Mouse (Mus musculus) kidney, embryonic 15.5 days (tissue): ENCODE measurements at regions not wholly inside any gene's neighbourhood (a gene's known extent, or its start where the extent isn't known, plus 50 kb on each side); places are given as distances from the start of the nearest gene placed in this dataset.

ENCODE experiments used
- ATAC-seq: fragments of 200-750 bp; cut with Nextera tagmentation; replicated peaks from 2 replicates; pipeline ENCODE4 v1.8.0; 2017; ENCODE audit warnings: moderate TSS enrichment; ENCODE audit not compliant: low FRiP score
- H3K27ac ChIP-seq: fragments of 300-500 bp; sonication (generic); 2 replicates; pipeline ENCODE4 v1.5.1; 2015; ENCODE audit warnings: mild to moderate bottlenecking, inconsistent platforms
- H3K27me3 ChIP-seq: fragments of 300-500 bp; sonication (generic); 2 replicates; pipeline ENCODE4 v1.6.1; 2015; ENCODE audit warnings: inconsistent platforms
- H3K36me3 ChIP-seq: fragments of 300-500 bp; sonication (generic); 2 replicates; pipeline ENCODE4 v1.6.1; 2015; ENCODE audit warnings: inconsistent platforms
- H3K4me1 ChIP-seq: fragments of 300-500 bp; sonication (generic); 2 replicates; pipeline ENCODE4 v1.6.1; 2015; ENCODE audit warnings: inconsistent platforms
- H3K4me2 ChIP-seq: fragments of 300-500 bp; sonication (generic); 2 replicates; pipeline ENCODE4 v1.6.1; 2015; ENCODE audit warnings: moderate library complexity, mild to moderate bottlenecking, inconsistent platforms
- H3K4me3 ChIP-seq: fragments of 300-500 bp; sonication (generic); replicated peaks from 2 replicates; pipeline ENCODE4 v1.5.1; 2015; ENCODE audit warnings: mild to moderate bottlenecking, inconsistent platforms
- H3K9ac ChIP-seq: fragments of 300-500 bp; sonication (generic); 2 replicates; pipeline ENCODE4 v1.6.1; 2015; ENCODE audit warnings: mild to moderate bottlenecking, inconsistent platforms
- H3K9me3 ChIP-seq: fragments of 300-500 bp; sonication (generic); replicated peaks from 2 replicates; pipeline ENCODE4 v1.6.1; 2016; ENCODE audit warnings: inconsistent platforms
- WGBS: fragments of 180-500 bp; shearing (Covaris S2); methylation state at CpG from one replicate; pipeline ENCODE4 v1.1.7; 2015; ENCODE audit warnings: mixed read lengths; 5-methylcytosine and 5-hydroxymethylcytosine counted together

- no peak overlapping the region for H3K4me2 ChIP-seq
- no peak overlapping the region for H3K27ac ChIP-seq
- H3K4me3 ChIP-seq, result no peak overlapping the region
- H3K9me3 ChIP-seq, result no peaks in the 10 kb centered on the region
- no peak for ATAC-seq
- H3K4me1 ChIP-seq, result no peaks in the 10 kb centered on the region
- H3K9ac ChIP-seq, result no peak overlapping the region
- H3K27me3 ChIP-seq, result no peaks in the 10 kb centered on the region
- 81% methylated on average over 4 of the region's 4 CpGs for WGBS
- no peaks in the 10 kb centered on the region for H3K36me3 ChIP-seq
These were observed 1456.0 kb downstream of the Efnb2 start for GRCm38 (mm10) chr8:7205086-7205485.

- H3K9ac ChIP-seq, result no peak overlapping the region
- H3K9me3 ChIP-seq, result no peaks in the 10 kb centered on the region
- no peaks in the 10 kb centered on the region for H3K4me1 ChIP-seq
- H3K36me3 ChIP-seq, result no peaks in the 10 kb centered on the region
- no peak for ATAC-seq
- no peak overlapping the region for H3K27ac ChIP-seq
- H3K4me3 ChIP-seq, result no peak overlapping the region
- no peaks in the 10 kb centered on the region for H3K27me3 ChIP-seq
- no peak overlapping the region for H3K4me2 ChIP-seq
These were observed 1470.3 kb downstream of the Efnb2 start for GRCm38 (mm10) chr8:7190726-7191125.

GRCm38 (mm10) chr8:7163361-7163760, 1497.7 kb downstream of the Efnb2 start:
- 95% methylated on average over 5 of the region's 5 CpGs for WGBS
- no peak overlapping the region for H3K4me3 ChIP-seq
- no peak overlapping the region for H3K27ac ChIP-seq
- no peaks in the 10 kb centered on the region for H3K4me1 ChIP-seq
- H3K4me2 ChIP-seq, result no peak overlapping the region
- no peak overlapping the region for H3K9ac ChIP-seq
- H3K9me3 ChIP-seq, result no peaks in the 10 kb centered on the region
- no peak for ATAC-seq
- no peaks in the 10 kb centered on the region for H3K36me3 ChIP-seq
- H3K27me3 ChIP-seq, result no peaks in the 10 kb centered on the region

GRCm38 (mm10) chr8:7131746-7132145, 1529.3 kb downstream of the Efnb2 start:
- no peak overlapping the region for H3K4me2 ChIP-seq
- no peak for ATAC-seq
- no peaks in the 10 kb centered on the region for H3K9me3 ChIP-seq
- H3K4me3 ChIP-seq, result no peak overlapping the region
- no peaks in the 10 kb centered on the region for H3K27me3 ChIP-seq
- H3K27ac ChIP-seq, result no peak overlapping the region
- no peaks in the 10 kb centered on the region for H3K36me3 ChIP-seq
- WGBS, result 42% methylated on average over 4 of the region's 4 CpGs
- no peaks in the 10 kb centered on the region for H3K4me1 ChIP-seq
- H3K9ac ChIP-seq, result no peak overlapping the region

- Histone ChIP-seq H3K9ac (no peak overlapping the region), H3K36me3 (no peaks in the 10 kb centered on the region)
- ATAC-seq, result no peak
These were observed 1552.2 kb downstream of the Efnb2 start for GRCm38 (mm10) chr8:7108849-7109248.

GRCm38 (mm10) chr8:7097577-7097976, 1563.5 kb downstream of the Efnb2 start:
- no peaks in the 10 kb centered on the region for H3K9me3 ChIP-seq
- H3K4me1 ChIP-seq, result no peaks in the 10 kb centered on the region
- WGBS, result 79% methylated on average over 2 of the region's 2 CpGs
- no peak overlapping the region for H3K4me3 ChIP-seq
- H3K27ac ChIP-seq, result no peak overlapping the region
- ATAC-seq, result no peak
- H3K9ac ChIP-seq, result no peak overlapping the region
- no peaks in the 10 kb centered on the region for H3K27me3 ChIP-seq
- no peak overlapping the region for H3K4me2 ChIP-seq
- H3K36me3 ChIP-seq, result no peaks in the 10 kb centered on the region

More at GRCm38 (mm10) chr8:7108849-7109248, 1552.2 kb downstream of the Efnb2 start:
- no peaks in the 10 kb centered on the region for H3K4me1 ChIP-seq
- H3K27ac ChIP-seq, result no peak overlapping the region
- no peaks in the 10 kb centered on the region for H3K27me3 ChIP-seq
- H3K4me3 ChIP-seq, result no peak overlapping the region
- H3K9me3 ChIP-seq, result no peaks in the 10 kb centered on the region
- H3K4me2 ChIP-seq, result no peak overlapping the region

GRCm38 (mm10) chr8:7092831-7093230, 1568.2 kb downstream of the Efnb2 start:
- Histone ChIP-seq H3K4me3 (no peak overlapping the region), H3K27me3 (no peaks in the 10 kb centered on the region), H3K9ac (no peak overlapping the region), H3K4me1 (no peaks in the 10 kb centered on the region), H3K36me3 (no peaks in the 10 kb centered on the region), H3K4me2 (no peak overlapping the region), H3K27ac (no peak overlapping the region), H3K9me3 (no peaks in the 10 kb centered on the region)
- 63% methylated on average over 2 of the region's 2 CpGs for WGBS
- no peak for ATAC-seq

GRCm38 (mm10) chr8:7088123-7088522, 1572.9 kb downstream of the Efnb2 start:
- no peak overlapping the region for H3K4me3 ChIP-seq
- H3K9ac ChIP-seq, result no peak overlapping the region
- H3K4me2 ChIP-seq, result no peak overlapping the region
- no peaks in the 10 kb centered on the region for H3K27me3 ChIP-seq
- H3K36me3 ChIP-seq, result no peaks in the 10 kb centered on the region
- H3K9me3 ChIP-seq, result no peaks in the 10 kb centered on the region
- no peaks in the 10 kb centered on the region for H3K4me1 ChIP-seq
- no peak overlapping the region for H3K27ac ChIP-seq
- WGBS, result 53% methylated on average over 2 of the region's 2 CpGs
- ATAC-seq, result peak; percentile 75

GRCm38 (mm10) chr8:7060255-7060656, 1600.8 kb downstream of the Efnb2 start:
- H3K4me2 ChIP-seq, result no peak overlapping the region
- H3K4me3 ChIP-seq, result no peak overlapping the region
- no peaks in the 10 kb centered on the region for H3K9me3 ChIP-seq
- H3K27ac ChIP-seq, result no peak overlapping the region
- 65% methylated on average over 4 of the region's 4 CpGs for WGBS
- H3K9ac ChIP-seq, result no peak overlapping the region
- H3K36me3 ChIP-seq, result no peaks in the 10 kb centered on the region
- ATAC-seq, result no peak
- H3K27me3 ChIP-seq, result no peaks in the 10 kb centered on the region
- H3K4me1 ChIP-seq, result no peaks in the 10 kb centered on the region

- H3K4me3 ChIP-seq, result no peak overlapping the region
- no peak overlapping the region for H3K27ac ChIP-seq
- no peaks in the 10 kb centered on the region for H3K4me1 ChIP-seq
- WGBS, result 63% methylated on average over 3 of the region's 3 CpGs
- no peaks in the 10 kb centered on the region for H3K9me3 ChIP-seq
- no peaks in the 10 kb centered on the region for H3K27me3 ChIP-seq
- no peak overlapping the region for H3K4me2 ChIP-seq
- no peak overlapping the region for H3K9ac ChIP-seq
- H3K36me3 ChIP-seq, result no peaks in the 10 kb centered on the region
- no peak for ATAC-seq
These were observed 1634.7 kb downstream of the Efnb2 start for GRCm38 (mm10) chr8:7026247-7026844.

GRCm38 (mm10) chr8:7024336-7024735, 1636.7 kb downstream of the Efnb2 start:
- no peaks in the 10 kb centered on the region for H3K4me1 ChIP-seq
- H3K9me3 ChIP-seq, result no peaks in the 10 kb centered on the region
- H3K9ac ChIP-seq, result no peak overlapping the region
- no peak for ATAC-seq
- WGBS, result 90% methylated on average over 3 of the region's 3 CpGs
- no peak overlapping the region for H3K4me3 ChIP-seq
- H3K4me2 ChIP-seq, result no peak overlapping the region
- no peaks in the 10 kb centered on the region for H3K27me3 ChIP-seq
- H3K36me3 ChIP-seq, result no peaks in the 10 kb centered on the region
- H3K27ac ChIP-seq, result no peak overlapping the region

GRCm38 (mm10) chr8:7011881-7012280, 1649.2 kb downstream of the Efnb2 start:
- Histone ChIP-seq H3K4me2 (no peak overlapping the region), H3K9me3 (no peaks in the 10 kb centered on the region), H3K27ac (no peak overlapping the region), H3K36me3 (no peaks in the 10 kb centered on the region), H3K9ac (no peak overlapping the region), H3K27me3 (no peaks in the 10 kb centered on the region), H3K4me1 (no peaks in the 10 kb centered on the region), H3K4me3 (no peak overlapping the region)
- no peak for ATAC-seq
- 42% methylated on average over 5 of the region's 5 CpGs for WGBS

GRCm38 (mm10) chr8:6991516-6991915, 1669.5 kb downstream of the Efnb2 start:
- Histone ChIP-seq H3K4me3 (no peak overlapping the region), H3K27me3 (no peaks in the 10 kb centered on the region), H3K4me1 (no peaks in the 10 kb centered on the region), H3K9ac (no peak overlapping the region), H3K27ac (no peak overlapping the region), H3K36me3 (no peaks in the 10 kb centered on the region), H3K4me2 (no peak overlapping the region), H3K9me3 (no peaks in the 10 kb centered on the region)
- 90% methylated on average over 2 of the region's 2 CpGs for WGBS
- ATAC-seq, result no peak
